ENCODE assay signal across 8 mouse cellular contexts in genomic region chr1:138618012-138618354, GRCm38 (mm10). TPM values are rescaled to one million over a fixed set of nuclear protein-coding genes. Genes with fewer than 3 reads are reported as not detected.
A peak's percentile ranks its signal among the peaks of the same experiment; 100 is the strongest.
DNase-seq lines count a peak whose midpoint lies in the region; ATAC-seq and TF ChIP-seq lines count a peak whose summit lies in the region.

No protein-coding gene starts in this region.

- ATAC-seq in heart, embryonic 15.5 days (replicated peaks; ENCODE audit: insufficient number of reproducible peaks, insufficient read depth, low FRiP score, low read depth): peak; percentile 86
- peak; percentile 87 for ATAC-seq in liver, embryonic 13.5 days (ENCODE audit: low read depth)
- peak; percentile 87 for ATAC-seq in stomach, embryonic 14.5 days (ENCODE audit: insufficient number of reproducible peaks, insufficient read depth, low FRiP score, low read depth)

- WGBS in forebrain, embryonic 10.5 days: under 1% methylated on average over 11 of the region's 11 CpGs
- WGBS in heart, embryonic 15.5 days: 0% methylated on average over 11 of the region's 11 CpGs
- WGBS in liver, embryonic 13.5 days (ENCODE audit: insufficient replicate concordance): 1% methylated on average over 11 of the region's 11 CpGs
- WGBS in stomach, embryonic 14.5 days: under 1% methylated on average over 11 of the region's 11 CpGs

- peaks cover 36% of the 10 kb centered on the region for H3K79me2 ChIP-seq in CH12.LX (replicated peaks; ENCODE audit: control insufficient read depth, extremely low read depth, insufficient read depth, poor library complexity, severe bottlenecking)

- H3K4me1 ChIP-seq in CH12.LX (ENCODE audit: control insufficient read depth in 1 of 2, insufficient read depth in 2 of 2): peaks cover 10 to 54% of the 10 kb centered on the region in 2 experiments
- peaks cover 32% of the 10 kb centered on the region for H3K4me1 ChIP-seq in forebrain, embryonic 10.5 days
- H3K4me1 ChIP-seq in heart, embryonic 15.5 days (replicated peaks): peaks cover 20% of the 10 kb centered on the region
- peaks cover 34% of the 10 kb centered on the region for H3K4me1 ChIP-seq in liver, embryonic 13.5 days (replicated peaks)
- H3K4me1 ChIP-seq in stomach, embryonic 14.5 days (ENCODE audit: control insufficient read depth, insufficient read depth, low read length): 0 out of 2 replicates have a peak, but pooled peaks cover 2% of the 10 kb centered on the region

- peak overlapping the region; percentile 97 for H3K4me2 ChIP-seq in CH12.LX (ENCODE audit: insufficient read depth, low read depth, poor library complexity, severe bottlenecking)
- H3K4me2 ChIP-seq in heart, embryonic 15.5 days: peak overlapping the region; percentile 84
- H3K4me2 ChIP-seq in liver, embryonic 13.5 days: peak overlapping the region; percentile 96
- H3K4me2 ChIP-seq in stomach, embryonic 14.5 days (replicated peaks; ENCODE audit: low read depth, low read length): peak overlapping the region; percentile 68

- TF ChIP-seq EP300 in CH12.LX (IDR thresholded peaks at IDR 0.05; ENCODE audit: low read length): no peak

- H3K4me3 ChIP-seq in CH12.LX (replicated peaks in 1 of 3; ENCODE audit: low read depth in 2 of 3, low read length in 2 of 3, poor library complexity in 1 of 3): peak overlapping the region; percentile 57 to 89 (median 81)
- H3K4me3 ChIP-seq in forebrain, embryonic 10.5 days: peak overlapping the region; percentile 94
- H3K4me3 ChIP-seq in heart, embryonic 15.5 days: peak overlapping the region; percentile 78
- peak overlapping the region; percentile 92 for H3K4me3 ChIP-seq in liver, embryonic 13.5 days (replicated peaks)
- peak overlapping the region; percentile 95 for H3K4me3 ChIP-seq in stomach, embryonic 14.5 days (ENCODE audit: low read depth, low read length)

- H3K9ac ChIP-seq in CH12.LX (ENCODE audit: insufficient read depth, low read depth): peak overlapping the region; percentile 97
- H3K9ac ChIP-seq in heart, embryonic 15.5 days: peak overlapping the region; percentile 50
- H3K9ac ChIP-seq in liver, embryonic 13.5 days: peak overlapping the region; percentile 95
- peak overlapping the region; percentile 12; the same call in 1 of the 2 replicates for H3K9ac ChIP-seq in stomach, embryonic 14.5 days (replicated peaks; ENCODE audit: low read depth, low read length)

- dilution Hi-C loops in CH12.LX (cut with MboI; ENCODE audit: extremely low pct_ligation_motif_present, extremely low pct_unique_long_range_greater_than_20kb, low sequenced_read_pairs): no loop called here

- TF ChIP-seq POLR2A in CH12.LX (IDR thresholded peaks at IDR 0.05; ENCODE audit: low read depth, low read length): peak; percentile 86

- DNase-seq in CH12.LX (ENCODE audit: extremely low read depth): peak; percentile 89
- peak; percentile 65 for DNase-seq in c-Kit-positive CD71-negative TER-119-negative erythroid progenitor cells, embryonic 14.5 days (ENCODE audit: low read depth)
- peak; percentile 83 for DNase-seq in forebrain, embryonic 10.5 days (ENCODE audit: extremely low spot score, low spot score)
- peak; percentile 93 to 97 for DNase-seq in kidney, postnatal 25 days
- peak; percentile 83 for DNase-seq in liver, embryonic 13.5 days
- DNase-seq in natural killer cell, adult 2 months (ENCODE audit: low spot score in 2 of 2): peak; percentile 78 to 81

- TF ChIP-seq CTCF in CH12.LX (conservative IDR thresholded peaks at IDR 0.05 in 1 of 2, IDR thresholded peaks at IDR 0.05 in 1 of 2; ENCODE audit: low read depth in 2 of 2, low read length in 2 of 2): no peak

- H3K27ac ChIP-seq in CH12.LX (ENCODE audit: insufficient read depth, low read depth): peak overlapping the region; percentile 91
- peak overlapping the region; percentile 97 for H3K27ac ChIP-seq in forebrain, embryonic 10.5 days
- peak overlapping the region; percentile 99 for H3K27ac ChIP-seq in heart, embryonic 15.5 days
- H3K27ac ChIP-seq in liver, embryonic 13.5 days: peak overlapping the region; percentile 95
- peak overlapping the region; percentile 67; the same call in 1 of the 2 replicates for H3K27ac ChIP-seq in stomach, embryonic 14.5 days (ENCODE audit: low read length)

- H3K36me3 ChIP-seq in CH12.LX (replicated peaks in 1 of 2; ENCODE audit: control insufficient read depth in 1 of 2, insufficient read depth in 1 of 2, low read length in 1 of 2): no peaks in the 10 kb centered on the region
- no peaks in the 10 kb centered on the region for H3K36me3 ChIP-seq in forebrain, embryonic 10.5 days (replicated peaks)
- no peaks in the 10 kb centered on the region for H3K36me3 ChIP-seq in heart, embryonic 15.5 days
- H3K36me3 ChIP-seq in liver, embryonic 13.5 days: no peaks in the 10 kb centered on the region
- no peaks in the 10 kb centered on the region for H3K36me3 ChIP-seq in stomach, embryonic 14.5 days (ENCODE audit: control insufficient read depth, insufficient read depth, low read length)

- no peak for TF ChIP-seq RAD21 in CH12.LX (IDR thresholded peaks at IDR 0.05; ENCODE audit: low read depth, low read length)

- no peaks in the 10 kb centered on the region for H3K9me3 ChIP-seq in CH12.LX (replicated peaks; ENCODE audit: low read length)
- no peaks in the 10 kb centered on the region for H3K9me3 ChIP-seq in forebrain, embryonic 10.5 days
- no peaks in the 10 kb centered on the region for H3K9me3 ChIP-seq in heart, embryonic 15.5 days (replicated peaks)
- no peaks in the 10 kb centered on the region for H3K9me3 ChIP-seq in liver, embryonic 13.5 days (replicated peaks)
- no peaks in the 10 kb centered on the region for H3K9me3 ChIP-seq in stomach, embryonic 14.5 days (ENCODE audit: control insufficient read depth, low read depth, low read length)

- in situ Hi-C loops in CH12.LX (cut with MboI; ENCODE audit: low pct_ligation_motif_present, low pct_unique_long_range_greater_than_20kb, low sequenced_read_pairs): no loop called here

- no peaks in the 10 kb centered on the region for H3K27me3 ChIP-seq in CH12.LX (replicated peaks)
- no peaks in the 10 kb centered on the region for H3K27me3 ChIP-seq in forebrain, embryonic 10.5 days (ENCODE audit: poor library complexity, severe bottlenecking)
- no peaks in the 10 kb centered on the region for H3K27me3 ChIP-seq in heart, embryonic 15.5 days
- H3K27me3 ChIP-seq in liver, embryonic 13.5 days: no peaks in the 10 kb centered on the region
- no peaks in the 10 kb centered on the region for H3K27me3 ChIP-seq in stomach, embryonic 14.5 days (ENCODE audit: control insufficient read depth, insufficient read depth, low read length)

TF ChIP-seq in CH12.LX, 34 proteins besides CTCF, POLR2A, EP300 and RAD21:
- no peak for TF ChIP-seq JUND (conservative IDR thresholded peaks at IDR 0.05; ENCODE audit: low read depth, low read length)
- TF ChIP-seq CHD1 (IDR thresholded peaks at IDR 0.05; ENCODE audit: low read depth, low read length): no peak
- peak; percentile 52; the same call in 1 of the 2 replicates for TF ChIP-seq MYC (IDR thresholded peaks at IDR 0.05; ENCODE audit: low read depth, low read length)
- 0 out of 2 replicates have a peak, but pooled peaks have one; percentile 41 for TF ChIP-seq MAZ (IDR thresholded peaks at IDR 0.05; ENCODE audit: low read depth, low read length)
- TF ChIP-seq ELF1 (IDR thresholded peaks at IDR 0.05; ENCODE audit: low read depth, low read length): peak; percentile 69
- peak; percentile 72 for TF ChIP-seq MXI1 (IDR thresholded peaks at IDR 0.05; ENCODE audit: low read depth, low read length)
- peak; percentile 51 for TF ChIP-seq HCFC1 (IDR thresholded peaks at IDR 0.05; ENCODE audit: low read depth, low read length)
- no peak for TF ChIP-seq USF1 (IDR thresholded peaks at IDR 0.05; ENCODE audit: low read depth, low read length)
- TF ChIP-seq ZMIZ1 (IDR thresholded peaks at IDR 0.05; ENCODE audit: low read depth, low read length): peak; percentile 88; the same call in 1 of the 2 replicates
- 0 out of 2 replicates have a peak, but pooled peaks have one; percentile 12 for TF ChIP-seq ETS1 (conservative IDR thresholded peaks at IDR 0.05; ENCODE audit: low read depth, low read length)
- TF ChIP-seq ZKSCAN1 (IDR thresholded peaks at IDR 0.05; ENCODE audit: borderline replicate concordance, low read depth, low read length): no peak
- TF ChIP-seq E2F4 (IDR thresholded peaks at IDR 0.05; ENCODE audit: insufficient replicate concordance, low read depth, low read length): no peak; the same call in 1 of the 2 replicates
- peak; percentile 91 for TF ChIP-seq NELFE (IDR thresholded peaks at IDR 0.05; ENCODE audit: low read depth, low read length)
- TF ChIP-seq TCF12 (IDR thresholded peaks at IDR 0.05; ENCODE audit: low read depth, low read length): peak; percentile 90
- TF ChIP-seq CHD2 (IDR thresholded peaks at IDR 0.05; ENCODE audit: low read length): peak; percentile 40; the same call in 1 of the 2 replicates
- TF ChIP-seq SIN3A (IDR thresholded peaks at IDR 0.05; ENCODE audit: low read length): peak; percentile 56; the same call in 1 of the 2 replicates
- TF ChIP-seq NRF1 (IDR thresholded peaks at IDR 0.05; ENCODE audit: low read depth, low read length): no peak; the same call in 1 of the 2 replicates
- peak; percentile 49; the same call in 1 of the 2 replicates for TF ChIP-seq POLR2AphosphoS2 (IDR thresholded peaks at IDR 0.05; ENCODE audit: low read depth, low read length)
- TF ChIP-seq IRF4 (IDR thresholded peaks at IDR 0.05; ENCODE audit: low read depth, low read length): peak; percentile 50; the same call in 1 of the 2 replicates
- TF ChIP-seq KAT2A (IDR thresholded peaks at IDR 0.05; ENCODE audit: insufficient replicate concordance, low read length): 0 out of 2 replicates have a peak, but pooled peaks have one; percentile 45
- no peak for TF ChIP-seq USF2 (conservative IDR thresholded peaks at IDR 0.05; ENCODE audit: low read depth, low read length)
- peak; percentile 86; the same call in 1 of the 2 replicates for TF ChIP-seq TBP (conservative IDR thresholded peaks at IDR 0.05; ENCODE audit: low read depth, low read length)
TF ChIP-seq in CH12.LX: peak in this region for 15.

RNA-seq across cellular contexts. Expression of gene Nek7, which starts 2.0 kb away (rescaled TPM):
- total RNA-seq in CH12.LX (2012; rRNA removed) (29.1 and 34.1 TPM in 2 replicates), CH12.LX (2014; rRNA removed) (75.1 and 86.1 TPM in 2 replicates)
- polyA plus RNA-seq in CH12.LX (2012; ENCODE audit: insufficient read length, low read depth): 61.8 and 63.7 TPM in 2 replicates
- 20.6 and 22.0 TPM in 2 replicates for polyA plus RNA-seq in forebrain, embryonic 10.5 days (2016; fragmentation: Nextera tagmentation; extraction: Ambion mirVana)
- polyA plus RNA-seq in heart, embryonic 15.5 days (2015; fragmentation: Nextera tagmentation; extraction: Ambion mirVana): 44.4 and 45.7 TPM in 2 replicates
- polyA plus RNA-seq in liver, embryonic 13.5 days (2015; fragmentation: Nextera tagmentation; extraction: Ambion mirVana): 16.5 and 21.1 TPM in 2 replicates
- 44.7 and 45.3 TPM in 2 replicates for polyA plus RNA-seq in stomach, embryonic 14.5 days (2014; fragmentation: Nextera tagmentation; extraction: Ambion mirVana)

Comparison
In these comparisons a context has a peak if more than half of its experiments do, and no peak if none do; other contexts are left out.
1. Peak in every context shown above with its lines: DNase-seq, ATAC-seq, H3K4me3 ChIP-seq and H3K27ac ChIP-seq.
2. H3K9ac ChIP-seq: peak in every context shown above with its lines; median percentile 97 in CH12.LX; 95 in liver, embryonic 13.5 days; 50 in heart, embryonic 15.5 days; 12 in stomach, embryonic 14.5 days.